29 mouse cellular contexts compared by ENCODE assay signal in the genomic region with DNA sequence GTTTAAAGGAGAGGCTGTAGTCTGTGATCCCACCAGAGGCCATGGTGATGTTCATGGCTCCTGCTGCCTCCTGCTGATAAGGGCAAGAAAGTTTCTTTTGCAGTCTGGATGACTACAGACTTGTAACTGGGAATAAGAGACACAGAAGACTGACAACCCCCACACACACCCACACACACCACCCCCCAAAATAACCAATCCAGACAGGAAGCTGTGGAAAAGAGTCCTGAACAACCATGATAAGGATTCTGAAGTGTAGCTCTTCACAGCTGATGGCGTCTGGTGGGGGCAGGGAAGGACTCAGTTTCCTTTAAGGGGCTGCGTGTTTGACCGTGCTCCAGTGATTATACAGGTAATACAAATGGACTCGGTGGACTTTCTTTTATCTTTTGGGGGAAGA. TPM values are rescaled to one million over a fixed set of nuclear protein-coding genes. Genes with fewer than 3 reads are reported as not detected.
DNase-seq lines count a peak whose midpoint lies in the region; ATAC-seq lines count a peak whose summit lies in the region.
"Had no signal": no experiment of that assay in that cellular context is flagged by ENCODE, and none has a peak within 500 bp of the region (broad histone marks: within the 10 kb centered on the region; RNA-seq: fewer than 3 reads in every experiment).

No protein-coding gene starts in this region.

- peaks cover 18% of the 10 kb centered on the region for H3K4me1 ChIP-seq in liver, embryonic 13.5 days (replicated peaks)
- H3K4me1 ChIP-seq: embryonic facial prominence, embryonic 15.5 days; forebrain, embryonic 15.5 days; hindbrain, embryonic 15.5 days; midbrain, embryonic 12.5 days had no signal

- H3K27me3 ChIP-seq in liver, embryonic 13.5 days: no peaks in the 10 kb centered on the region
- H3K27me3 ChIP-seq: embryonic facial prominence, embryonic 15.5 days; forebrain, embryonic 15.5 days; heart, embryonic 15.5 days; hindbrain, embryonic 15.5 days; midbrain, embryonic 12.5 days; Patski had no signal

- no peak overlapping the region for H3K4me2 ChIP-seq in liver, embryonic 13.5 days
- H3K4me2 ChIP-seq: embryonic facial prominence, embryonic 15.5 days; forebrain, embryonic 15.5 days; heart, embryonic 15.5 days; hindbrain, embryonic 15.5 days; lung, embryonic 14.5 days; midbrain, embryonic 12.5 days had no signal

- 19% methylated on average over 4 of the region's 4 CpGs for WGBS in liver, embryonic 13.5 days (ENCODE audit: insufficient replicate concordance)

- H3K4me3 ChIP-seq in liver, embryonic 13.5 days (replicated peaks): no peak overlapping the region
- H3K4me3 ChIP-seq: embryonic facial prominence, embryonic 15.5 days; forebrain, embryonic 15.5 days; heart, embryonic 15.5 days; hindbrain, embryonic 15.5 days; left cerebral cortex, adult 2 months; midbrain, embryonic 12.5 days had no signal

- no peaks in the 10 kb centered on the region for H3K9me3 ChIP-seq in liver, embryonic 13.5 days (replicated peaks)
- H3K9me3 ChIP-seq: embryonic facial prominence, embryonic 15.5 days; forebrain, embryonic 15.5 days; heart, embryonic 15.5 days; hindbrain, embryonic 15.5 days; midbrain, embryonic 12.5 days had no signal

- ATAC-seq in liver, embryonic 13.5 days (ENCODE audit: low read depth): peak; percentile 77
- ATAC-seq: CD4-positive, CD25-positive, alpha-beta regulatory T cell, adult 4 months; forebrain, embryonic 15.5 days; Patski had no signal

- H3K36me3 ChIP-seq in liver, embryonic 13.5 days: no peaks in the 10 kb centered on the region
- H3K36me3 ChIP-seq: embryonic facial prominence, embryonic 15.5 days; forebrain, embryonic 15.5 days; heart, embryonic 15.5 days; hindbrain, embryonic 15.5 days; midbrain, embryonic 12.5 days had no signal

- DNase-seq in heart, adult 11 months: peak; percentile 64
- DNase-seq in heart, adult 8-10 months (ENCODE audit: low spot score): no peak
- DNase-seq in thymus, postnatal 25 days: peak; percentile 28
- no peak for DNase-seq in thymus, adult 18-20 months
- peak; percentile 6 for DNase-seq in liver, embryonic 13.5 days
- DNase-seq in thymus, postnatal 4 days: peak; percentile 29
- no peak for DNase-seq in urinary bladder, postnatal 14 days (ENCODE audit: low spot score)
- DNase-seq in right cerebral cortex, postnatal 14 days: no peak
- DNase-seq: adrenal gland, adult 2 months; cerebellum, adult 11-12 months; cerebellum, postnatal 14 days; gastrocnemius, postnatal 25 days; heart, postnatal 4 days; kidney, adult 8-10 months; kidney, postnatal 10 days; lung, embryonic 14.5 days; lung, postnatal 36 days; right cerebral cortex, postnatal 25 days; spleen, adult 18-20 months had no signal

- no peak overlapping the region for H3K9ac ChIP-seq in liver, embryonic 13.5 days
- H3K9ac ChIP-seq: embryonic facial prominence, embryonic 15.5 days; forebrain, embryonic 15.5 days; heart, embryonic 15.5 days; hindbrain, embryonic 15.5 days; lung, embryonic 14.5 days; midbrain, embryonic 12.5 days had no signal

- H3K27ac ChIP-seq in liver, embryonic 13.5 days: no peak overlapping the region
- H3K27ac ChIP-seq: embryonic facial prominence, embryonic 15.5 days; forebrain, embryonic 15.5 days; heart, embryonic 15.5 days; hindbrain, embryonic 15.5 days; left cerebral cortex, adult 2 months; midbrain, embryonic 12.5 days had no signal

RNA-seq across cellular contexts. Expression of a gene that starts 13.4 kb away (rescaled TPM):
- total RNA-seq in heart, adult 8-10 months (2022): 1 to 10 TPM in 2 of 4 experiments, under 1 TPM in 2; 0.34 to 1.6 (median 1.0) TPM
- 0.48 and 0.65 TPM in 2 replicates for polyA plus RNA-seq in liver, embryonic 13.5 days (2015; fragmentation: Nextera tagmentation; extraction: Ambion mirVana)
- total RNA-seq: monocyte, adult 5-6 weeks; neutrophil, adult 5-6 weeks had no signal

RNA-seq across cellular contexts. Expression of a gene that starts 26.1 kb away (rescaled TPM):
- total RNA-seq in heart, adult 8-10 months (2022): 1 to 10 TPM; 1.1 to 3.3 (median 1.2) TPM
- polyA plus RNA-seq in liver, embryonic 13.5 days (2015; fragmentation: Nextera tagmentation; extraction: Ambion mirVana): 12.7 and 16.1 TPM in 2 replicates

Comparison
In these comparisons a context has a peak if more than half of its experiments do, and no peak if none do; other contexts are left out.
1. DNase-seq: peak in heart, adult 11 months (single experiment), thymus, postnatal 25 days (single experiment), liver, embryonic 13.5 days (single experiment) and thymus, postnatal 4 days (single experiment); none in heart, adult 8-10 months (single experiment), thymus, adult 18-20 months (0 of 2), urinary bladder, postnatal 14 days (single experiment) and right cerebral cortex, postnatal 14 days (single experiment).